Mouse (Mus musculus): Measurements from ENCODE around the gene Dnajc9.

DNA sequence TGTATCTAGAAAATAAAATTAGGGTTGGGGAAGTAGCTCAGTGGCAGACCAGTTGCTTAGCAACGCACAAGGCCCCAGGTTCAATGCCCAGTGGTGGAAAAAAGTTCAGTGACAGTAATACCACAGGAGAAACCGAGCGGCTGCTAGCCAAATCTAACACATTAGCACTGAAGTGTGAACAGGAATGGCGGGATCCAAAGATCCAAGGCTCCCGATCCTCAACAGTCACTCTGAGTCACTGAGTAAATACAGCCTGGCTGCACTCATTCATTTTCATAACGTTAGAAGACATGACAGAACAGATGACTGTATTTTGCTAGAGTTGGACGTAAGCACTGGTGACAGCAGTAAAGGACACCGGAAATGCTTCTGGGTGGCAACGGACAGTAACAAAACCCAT, 42.8 kb downstream of the Dnajc9 start:
- TF ChIP-seq CTCF (IDR thresholded peaks at IDR 0.05; ENCODE audit: low read depth) (no peak), EP300 (optimal IDR thresholded peaks at IDR 0.05) (no peak)

Measured in stomach, postnatal 0 days (tissue).